Mouse (Mus musculus) embryonic facial prominence, embryonic 12.5 days (tissue): ENCODE measurements around the gene Dgkg. TPM values are rescaled to one million over a fixed set of nuclear protein-coding genes. Genes with fewer than 3 reads are reported as not detected.

Experiments
- ATAC-seq: fragments of 200-750 bp; cut with Nextera tagmentation; 2 replicates; pipeline ENCODE4 v1.8.0; 2017; ENCODE audit not compliant: insufficient number of reproducible peaks, insufficient read depth, low FRiP score, low TSS enrichment
- H3K27ac ChIP-seq: fragments of 300-500 bp; sonication (generic); 2 replicates; pipeline ENCODE4 v1.5.1; 2016; ENCODE audit warnings: mild to moderate bottlenecking
- H3K27me3 ChIP-seq: fragments of 300-500 bp; sonication (generic); 2 replicates; pipeline ENCODE4 v1.6.1; 2016; ENCODE audit warnings: mild to moderate bottlenecking, moderate library complexity
- H3K36me3 ChIP-seq: fragments of 300-500 bp; sonication (generic); 2 replicates; pipeline ENCODE4 v1.6.1; 2016; ENCODE audit warnings: mild to moderate bottlenecking
- H3K4me1 ChIP-seq: fragments of 300-500 bp; sonication (generic); 2 replicates; pipeline ENCODE4 v1.6.1; 2016
- H3K4me2 ChIP-seq: fragments of 300-500 bp; sonication (generic); replicated peaks from 2 replicates; pipeline ENCODE4 v1.6.1; 2016; ENCODE audit warnings: mild to moderate bottlenecking, moderate library complexity
- H3K4me3 ChIP-seq: fragments of 300-500 bp; sonication (generic); 2 replicates; pipeline ENCODE4 v1.5.1; 2016; ENCODE audit warnings: mild to moderate bottlenecking
- H3K9ac ChIP-seq: fragments of 300-500 bp; sonication (generic); 2 replicates; pipeline ENCODE4 v1.6.1; 2016; ENCODE audit warnings: mild to moderate bottlenecking, moderate library complexity
- H3K9me3 ChIP-seq: fragments of 300-500 bp; sonication (generic); 2 replicates; pipeline ENCODE4 v1.6.1; 2016; ENCODE audit warnings: mild to moderate bottlenecking, moderate library complexity
- WGBS: fragments of 180-500 bp; shearing (Covaris S2); methylation state at CpG from one replicate; pipeline ENCODE4 v1.1.7; 2016; 5-methylcytosine and 5-hydroxymethylcytosine counted together
- polyA plus RNA-seq: library from polyadenylated mRNA; unstranded; fragments of >200 nt; fragmentation: Nextera tagmentation; extraction: Ambion mirVana; gene quantifications from 2 replicates; pipeline ENCODE4 v1.2.1, GENCODE M21; 2016

The Dgkg gene
- polyA plus RNA-seq, 1 experiment from 2014 or later, result 0.41 TPM

GRCm38 (mm10) chr16:22441317-22441716 lies 215.7 kb downstream of the Dgkg start:
- Histone ChIP-seq H3K9ac (no peak overlapping the region), H3K36me3 (no peaks in the 10 kb centered on the region), H3K4me3 (no peak overlapping the region), H3K9me3 (no peaks in the 10 kb centered on the region), H3K27ac (no peak overlapping the region), H3K27me3 (peaks cover 14% of the 10 kb centered on the region; the same call in 1 of the 2 replicates), H3K4me2 (no peak overlapping the region), H3K4me1 (peaks cover 33% of the 10 kb centered on the region)
- no peak for ATAC-seq
- WGBS, result 71% methylated on average over 4 of the region's 4 CpGs

- under 1% methylated on average over 18 of the region's 18 CpGs for WGBS
- Histone ChIP-seq H3K4me2 (peak overlapping the region; percentile 64), H3K9me3 (no peaks in the 10 kb centered on the region), H3K9ac (no peak overlapping the region; the same call in 1 of the 2 replicates), H3K27me3 (peaks cover 14% of the 10 kb centered on the region; the same call in 1 of the 2 replicates), H3K27ac (peak overlapping the region; percentile 71), H3K4me3 (peak overlapping the region; percentile 32), H3K4me1 (peaks cover 33% of the 10 kb centered on the region), H3K36me3 (no peaks in the 10 kb centered on the region)
- no peak for ATAC-seq
Measured at GRCm38 (mm10) chr16:22440269-22440668, 216.8 kb downstream of the Dgkg start.

GRCm38 (mm10) chr16:22439499-22440177 lies 217.4 kb downstream of the Dgkg start, which contains the start of gene Etv5:
Gene Etv5 (minus strand): TSS chr16:22439719.
- Histone ChIP-seq H3K4me2 (peak within 1 kb of the TSS; percentile 95), H3K9me3 (no peaks in the 10 kb centered on the region), H3K27me3 (peaks cover 14% of the 10 kb centered on the region; the same call in 1 of the 2 replicates), H3K27ac (peak within 1 kb of the TSS; percentile 80), H3K4me1 (peaks cover 32% of the 10 kb centered on the region), H3K36me3 (no peaks in the 10 kb centered on the region), H3K4me3 (peak within 1 kb of the TSS; percentile 77), H3K9ac (peak within 1 kb of the TSS; percentile 79)
- ATAC-seq, result peak; percentile 99
- WGBS, result under 1% methylated on average over 63 of the region's 63 CpGs

GRCm38 (mm10) chr16:22438441-22439373 lies 218.3 kb downstream of the Dgkg start:
- Histone ChIP-seq H3K36me3 (no peaks in the 10 kb centered on the region), H3K4me3 (peak overlapping the region; percentile 77), H3K4me1 (peaks cover 32% of the 10 kb centered on the region), H3K27ac (peak overlapping the region; percentile 80), H3K4me2 (peak overlapping the region; percentile 95), H3K27me3 (peaks cover 14% of the 10 kb centered on the region; the same call in 1 of the 2 replicates), H3K9me3 (no peaks in the 10 kb centered on the region), H3K9ac (peak overlapping the region; percentile 79)
- no peak; the same call in none of the 2 replicates for ATAC-seq
- under 1% methylated on average over 59 of the region's 59 CpGs for WGBS

- no peak overlapping the region for H3K9ac ChIP-seq
- peaks cover 8% of the 10 kb centered on the region; the same call in 1 of the 2 replicates for H3K27me3 ChIP-seq
- no peaks in the 10 kb centered on the region for H3K9me3 ChIP-seq
- H3K27ac ChIP-seq, result no peak overlapping the region
- ATAC-seq, result no peak
- no peak overlapping the region for H3K4me2 ChIP-seq
- WGBS, result 40% methylated on average over 6 of the region's 6 CpGs
- no peaks in the 10 kb centered on the region for H3K36me3 ChIP-seq
- peaks cover 30% of the 10 kb centered on the region for H3K4me1 ChIP-seq
- no peak overlapping the region for H3K4me3 ChIP-seq
Measured at GRCm38 (mm10) chr16:22436106-22436505, 220.9 kb downstream of the Dgkg start.

- no peak overlapping the region for H3K4me3 ChIP-seq
- 0 out of 2 replicates have a peak, but pooled peaks cover 3% of the 10 kb centered on the region for H3K27me3 ChIP-seq
- H3K4me2 ChIP-seq, result no peak overlapping the region
- 66% methylated on average over 5 of the region's 5 CpGs for WGBS
- ATAC-seq, result no peak
- H3K36me3 ChIP-seq, result no peaks in the 10 kb centered on the region
- H3K9ac ChIP-seq, result no peak overlapping the region
- H3K9me3 ChIP-seq, result no peaks in the 10 kb centered on the region
- H3K4me1 ChIP-seq, result peaks cover 39% of the 10 kb centered on the region
- H3K27ac ChIP-seq, result no peak overlapping the region
Measured at GRCm38 (mm10) chr16:22434530-22434929, 222.5 kb downstream of the Dgkg start.

GRCm38 (mm10) chr16:22433944-22434343 lies 223.1 kb downstream of the Dgkg start:
- H3K9ac ChIP-seq, result no peak overlapping the region
- no peak overlapping the region for H3K4me3 ChIP-seq
- H3K4me2 ChIP-seq, result peak overlapping the region; percentile 12
- ATAC-seq, result no peak
- 27% methylated on average over 12 of the region's 12 CpGs for WGBS
- H3K27me3 ChIP-seq, result 0 out of 2 replicates have a peak, but pooled peaks cover 3% of the 10 kb centered on the region
- no peak overlapping the region for H3K27ac ChIP-seq
- no peaks in the 10 kb centered on the region for H3K36me3 ChIP-seq
- peaks cover 45% of the 10 kb centered on the region for H3K4me1 ChIP-seq
- no peaks in the 10 kb centered on the region for H3K9me3 ChIP-seq

GRCm38 (mm10) chr16:22431773-22432172 lies 225.2 kb downstream of the Dgkg start:
- H3K9ac ChIP-seq, result no peak overlapping the region
- no peak for ATAC-seq
- H3K27me3 ChIP-seq, result no peaks in the 10 kb centered on the region
- peaks cover 47% of the 10 kb centered on the region for H3K4me1 ChIP-seq
- H3K36me3 ChIP-seq, result no peaks in the 10 kb centered on the region
- no peak overlapping the region for H3K4me3 ChIP-seq
- H3K4me2 ChIP-seq, result no peak overlapping the region
- 84% methylated on average over 12 of the region's 12 CpGs for WGBS
- no peak overlapping the region for H3K27ac ChIP-seq
- no peaks in the 10 kb centered on the region for H3K9me3 ChIP-seq

GRCm38 (mm10) chr16:22431335-22431734 lies 225.7 kb downstream of the Dgkg start:
- Histone ChIP-seq H3K4me3 (no peak overlapping the region), H3K4me2 (no peak overlapping the region), H3K36me3 (no peaks in the 10 kb centered on the region), H3K4me1 (peaks cover 47% of the 10 kb centered on the region), H3K27ac (no peak overlapping the region), H3K9ac (no peak overlapping the region), H3K27me3 (no peaks in the 10 kb centered on the region), H3K9me3 (no peaks in the 10 kb centered on the region)
- WGBS, result 65% methylated on average over 2 of the region's 2 CpGs
- ATAC-seq, result no peak

- Histone ChIP-seq H3K36me3 (peaks cover 5% of the 10 kb centered on the region; the same call in 1 of the 2 replicates), H3K4me1 (peaks cover 47% of the 10 kb centered on the region), H3K9me3 (no peaks in the 10 kb centered on the region), H3K4me3 (no peak overlapping the region), H3K4me2 (0 out of 2 replicates have a peak overlapping the region, but pooled peaks have one; percentile 9), H3K9ac (no peak overlapping the region), H3K27ac (peak overlapping the region; percentile 80), H3K27me3 (no peaks in the 10 kb centered on the region)
- WGBS, result 57% methylated on average over 16 of the region's 16 CpGs
- no peak for ATAC-seq
Measured at GRCm38 (mm10) chr16:22430211-22430951, 226.6 kb downstream of the Dgkg start.

- H3K4me3 ChIP-seq, result 0 out of 2 replicates have a peak overlapping the region, but pooled peaks have one; percentile 3
- H3K4me2 ChIP-seq, result peak overlapping the region; percentile 43
- peak overlapping the region; percentile 80 for H3K27ac ChIP-seq
- peaks cover 7% of the 10 kb centered on the region; the same call in 1 of the 2 replicates for H3K36me3 ChIP-seq
- H3K4me1 ChIP-seq, result peaks cover 40% of the 10 kb centered on the region
- no peak overlapping the region for H3K9ac ChIP-seq
- no peaks in the 10 kb centered on the region for H3K27me3 ChIP-seq
- ATAC-seq, result no peak
- 6% methylated on average over 8 of the region's 8 CpGs for WGBS
- H3K9me3 ChIP-seq, result no peaks in the 10 kb centered on the region
Measured at GRCm38 (mm10) chr16:22429377-22429776, 227.6 kb downstream of the Dgkg start.
